Mouse (Mus musculus): ENCODE measurements around the gene Pdzd2. TPM values are rescaled to one million over a fixed set of nuclear protein-coding genes. Genes with fewer than 3 reads are reported as not detected.

Pdzd2 gene
- polyA plus RNA-seq, 2 experiments from 2014 or later: 0.08 to 0.63 TPM

DNA sequence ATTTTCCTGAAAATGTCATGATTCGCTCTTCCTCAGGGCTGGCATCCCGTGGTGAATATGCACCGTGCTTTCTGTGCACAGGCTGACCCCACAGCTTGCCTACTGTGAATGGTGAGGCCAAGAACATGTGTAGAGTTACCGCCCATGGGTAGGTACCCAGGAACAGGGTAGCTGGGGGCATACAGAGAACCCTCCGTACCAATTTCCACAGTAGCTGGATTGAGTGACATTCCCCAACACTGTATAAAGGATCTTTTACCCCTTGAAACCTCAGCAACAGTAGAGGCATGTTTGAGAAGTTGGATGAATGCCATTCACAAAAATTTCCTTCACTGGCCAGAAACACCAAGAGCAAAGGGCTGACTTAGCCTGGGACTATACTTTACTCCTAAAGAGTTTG is 271.1 kb downstream of the Pdzd2 start:
- ATAC-seq: no peak

DNA sequence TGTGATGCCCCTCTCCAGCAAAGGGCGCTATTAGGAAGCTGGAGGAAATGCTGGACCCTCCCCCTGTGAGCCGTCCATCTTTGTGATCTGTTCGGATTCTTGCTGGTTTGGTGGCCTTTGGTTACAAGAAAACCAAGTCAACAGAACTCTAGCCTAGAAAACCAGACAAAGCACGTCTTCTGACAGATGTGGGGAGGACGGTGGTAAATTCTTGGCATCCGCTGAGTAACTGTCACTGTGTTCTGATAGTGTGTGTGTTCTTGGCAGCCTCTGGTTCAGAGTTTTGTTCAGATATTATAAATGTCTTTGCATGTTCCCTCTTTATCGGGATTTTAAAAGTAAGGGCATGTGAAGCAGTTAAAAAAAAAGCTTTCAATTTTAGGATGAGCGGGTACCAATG is 274.0 kb downstream of the Pdzd2 start:
- no peak for ATAC-seq

DNA sequence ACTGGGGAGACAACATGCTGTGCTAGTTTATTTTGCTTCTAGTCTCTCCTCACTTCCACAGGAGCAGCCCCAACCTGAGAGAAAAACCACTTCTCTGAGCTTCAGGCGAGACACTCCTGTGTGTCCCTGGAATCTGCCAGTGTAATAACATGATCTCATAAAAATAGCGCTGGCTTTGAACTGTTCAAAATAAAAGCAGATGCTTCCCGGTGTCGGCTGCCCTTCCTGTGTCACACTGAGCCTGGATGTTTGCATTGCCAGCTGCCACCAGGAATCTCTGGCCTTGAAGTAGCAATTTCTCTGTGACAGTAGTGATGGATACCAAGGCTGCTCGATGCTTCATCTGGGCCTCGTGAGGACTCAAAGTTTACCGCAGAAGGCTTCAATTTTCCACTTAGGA is 282.9 kb downstream of the Pdzd2 start:
- no peak for ATAC-seq

DNA sequence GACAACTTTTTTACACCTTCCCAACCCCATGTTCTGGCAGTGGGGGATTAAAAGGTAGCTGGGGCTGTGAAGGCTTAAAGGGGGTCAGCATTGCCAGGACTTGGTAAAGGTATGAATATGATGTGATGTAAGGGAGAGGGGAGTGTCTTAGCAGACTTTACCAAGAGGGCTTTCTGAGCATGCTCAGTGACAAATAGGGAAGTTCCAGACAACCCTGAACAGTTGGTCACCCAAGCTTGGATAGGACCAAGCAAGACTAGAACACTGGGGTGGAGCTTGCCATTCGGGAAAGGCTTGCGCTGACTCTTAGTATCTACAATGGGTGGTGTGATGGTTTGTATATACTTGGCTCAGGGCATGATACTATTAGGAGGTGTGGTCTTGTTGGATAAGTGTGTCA is 286.4 kb downstream of the Pdzd2 start:
- ATAC-seq: no peak

DNA sequence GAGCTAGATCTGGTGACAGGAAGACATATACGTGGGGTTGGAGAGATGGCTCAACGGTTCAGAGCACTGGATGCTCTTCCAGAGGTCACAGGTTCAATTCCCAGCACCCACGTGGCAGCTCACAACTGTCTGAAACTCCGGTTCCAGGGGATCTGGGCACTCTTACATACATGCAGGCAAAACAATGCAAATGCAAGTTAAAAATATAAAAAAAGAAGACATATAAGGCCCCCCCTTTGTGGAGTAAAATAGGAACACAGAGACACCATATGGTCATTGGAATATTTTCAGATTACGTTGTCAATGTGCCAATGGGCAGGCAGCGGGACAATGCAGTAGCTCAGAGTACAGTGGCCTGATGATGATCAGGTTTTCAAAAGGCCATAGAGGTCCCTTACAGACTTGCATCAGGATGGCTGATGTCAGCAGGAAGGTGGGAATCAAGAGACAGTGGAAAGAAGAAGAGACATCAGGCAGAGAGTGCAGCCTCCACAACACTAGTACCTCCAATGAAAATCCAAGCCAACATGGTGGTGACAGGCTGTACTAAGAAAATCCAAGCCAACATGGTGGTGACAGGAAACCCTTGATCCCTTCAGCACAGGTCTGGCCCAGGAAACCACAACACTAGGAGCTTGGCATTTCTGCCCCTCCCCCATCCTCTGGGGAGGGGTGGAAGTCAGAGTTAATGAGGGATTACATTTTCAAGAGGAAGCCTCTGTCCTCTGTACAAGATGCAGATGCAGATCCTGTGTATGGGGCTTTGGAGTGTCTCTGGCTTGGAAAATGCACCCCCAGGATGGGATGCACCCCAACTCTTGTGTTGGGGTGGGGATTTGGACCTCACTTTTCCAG is 287.4 kb downstream of the Pdzd2 start:
- no peak for ATAC-seq

DNA sequence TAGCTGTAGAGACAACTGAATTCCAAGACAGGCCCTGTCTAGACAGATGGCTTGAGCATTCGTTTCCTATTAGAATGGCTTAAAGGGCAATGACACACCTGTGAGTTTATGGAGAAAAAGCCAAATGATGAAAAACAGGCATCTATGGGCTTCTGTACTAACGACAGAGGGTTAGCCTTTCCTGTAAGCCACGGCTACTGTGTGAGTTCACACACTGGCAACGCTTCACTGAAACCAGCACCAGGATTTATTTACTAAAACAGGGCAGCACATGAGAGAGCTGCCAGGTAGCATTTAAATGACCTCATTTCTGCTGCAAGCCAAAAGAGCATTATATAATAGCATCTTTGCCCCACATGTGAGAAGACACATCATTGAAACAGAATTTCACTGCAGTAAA is 288.3 kb downstream of the Pdzd2 start:
- no peak for ATAC-seq

- no peak for ATAC-seq
These were observed 288.9 kb downstream of the Pdzd2 start for GRCm38 (mm10) chr15:12450790-12451189.

DNA sequence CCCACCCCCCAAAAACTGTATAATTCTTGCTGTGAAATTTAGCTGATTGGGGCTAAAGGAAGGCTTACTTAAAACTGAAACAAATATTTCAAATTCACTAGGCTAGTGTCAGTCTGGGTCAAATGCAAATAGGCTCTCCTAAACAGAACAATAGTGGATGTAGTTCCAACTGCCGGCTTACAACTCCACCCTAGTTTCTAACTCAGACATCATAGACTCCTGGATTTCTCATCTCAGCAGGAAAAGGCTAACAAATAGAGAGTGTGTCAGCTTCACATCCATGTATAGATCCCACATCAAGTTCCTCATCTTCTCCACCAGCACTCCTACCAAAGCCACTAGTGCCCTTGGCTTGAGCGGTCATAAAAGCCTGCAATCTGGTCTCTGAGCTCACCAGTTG is 290.4 kb downstream of the Pdzd2 start:
- ATAC-seq: no peak

GRCm38 (mm10) chr15:12447021-12447434 is 292.7 kb downstream of the Pdzd2 start:
- peak; percentile 61 for ATAC-seq

DNA sequence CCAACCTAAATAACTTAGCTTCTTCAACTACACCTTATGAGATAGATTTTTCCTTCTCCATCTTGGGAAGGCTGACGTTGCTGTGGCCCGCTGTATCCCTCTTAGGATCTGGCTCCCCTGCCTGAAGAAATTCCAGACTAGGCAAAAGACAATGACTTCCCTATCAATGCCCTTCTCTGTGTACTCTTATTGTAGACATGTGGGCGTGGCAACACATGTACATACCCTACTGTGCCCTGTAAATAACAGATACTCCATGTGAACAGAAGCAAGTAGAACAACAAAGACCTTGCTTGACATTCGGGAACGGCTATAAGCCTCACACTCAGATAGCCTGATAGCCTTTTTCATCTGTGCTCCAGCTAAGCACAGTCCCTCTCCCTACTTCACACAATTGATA is 295.2 kb downstream of the Pdzd2 start:
- no peak for ATAC-seq

DNA sequence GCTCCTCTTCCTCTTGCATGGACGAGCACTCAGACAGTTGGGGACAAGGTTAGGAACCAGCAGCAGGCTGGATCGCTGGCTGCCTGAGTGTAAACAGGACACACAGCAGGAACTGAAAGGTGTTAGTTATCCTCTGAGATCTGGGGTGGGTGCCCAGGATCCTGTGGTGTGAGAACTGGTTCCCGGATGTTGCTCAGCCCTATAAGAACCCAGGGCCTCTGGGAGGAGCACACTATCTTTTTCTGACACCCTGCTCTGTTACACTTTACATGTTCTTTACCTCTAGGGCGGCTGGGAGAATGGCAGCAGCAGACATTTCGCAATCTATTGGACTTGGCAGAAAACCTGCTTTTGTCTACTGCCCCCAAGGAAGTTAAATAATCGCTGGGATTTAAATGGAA is 300.4 kb downstream of the Pdzd2 start:
- peak; percentile 59 for ATAC-seq

GRCm38 (mm10) chr15:12438691-12439090 is 301.0 kb downstream of the Pdzd2 start:
- ATAC-seq: no peak

DNA sequence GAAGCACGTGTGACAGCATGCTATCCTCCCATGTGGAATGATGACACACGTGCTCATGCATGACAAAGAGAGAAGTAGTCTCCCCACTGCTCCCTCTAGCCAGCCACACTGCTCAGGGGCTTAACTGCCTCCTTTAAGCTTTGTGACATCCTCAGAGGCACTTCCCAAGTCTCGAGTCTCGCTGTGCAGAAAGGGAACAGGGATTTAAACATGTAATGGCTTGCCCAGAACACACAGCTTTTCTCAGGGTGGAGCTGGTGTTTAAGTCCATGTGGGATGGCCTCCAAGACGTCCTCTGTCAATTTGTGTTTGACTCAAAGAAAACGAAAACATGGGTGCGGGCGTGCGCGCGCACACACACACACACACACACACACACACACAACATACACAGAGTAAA is 301.6 kb downstream of the Pdzd2 start:
- no peak for ATAC-seq

DNA sequence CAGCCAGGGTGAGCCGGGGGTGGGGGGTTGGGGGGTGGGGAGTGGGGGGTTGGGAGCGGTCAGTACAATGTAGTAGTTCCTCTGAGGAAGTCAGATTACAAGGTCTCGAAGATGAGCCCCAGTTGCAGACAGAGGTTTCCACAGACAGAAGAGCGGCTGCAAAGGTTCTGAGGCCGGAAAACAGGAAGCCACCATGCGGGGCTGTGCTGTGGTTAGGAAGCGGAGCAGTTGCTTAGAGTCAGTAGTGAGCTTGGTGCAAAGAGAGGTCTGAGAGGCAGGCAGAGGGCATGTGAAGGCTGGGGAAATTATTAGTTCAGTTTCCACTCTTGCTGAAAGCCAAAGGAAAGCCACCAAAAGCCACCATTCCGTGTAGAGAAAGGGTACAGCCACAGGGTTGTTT is 303.8 kb downstream of the Pdzd2 start:
- peak; percentile 83 for ATAC-seq

DNA sequence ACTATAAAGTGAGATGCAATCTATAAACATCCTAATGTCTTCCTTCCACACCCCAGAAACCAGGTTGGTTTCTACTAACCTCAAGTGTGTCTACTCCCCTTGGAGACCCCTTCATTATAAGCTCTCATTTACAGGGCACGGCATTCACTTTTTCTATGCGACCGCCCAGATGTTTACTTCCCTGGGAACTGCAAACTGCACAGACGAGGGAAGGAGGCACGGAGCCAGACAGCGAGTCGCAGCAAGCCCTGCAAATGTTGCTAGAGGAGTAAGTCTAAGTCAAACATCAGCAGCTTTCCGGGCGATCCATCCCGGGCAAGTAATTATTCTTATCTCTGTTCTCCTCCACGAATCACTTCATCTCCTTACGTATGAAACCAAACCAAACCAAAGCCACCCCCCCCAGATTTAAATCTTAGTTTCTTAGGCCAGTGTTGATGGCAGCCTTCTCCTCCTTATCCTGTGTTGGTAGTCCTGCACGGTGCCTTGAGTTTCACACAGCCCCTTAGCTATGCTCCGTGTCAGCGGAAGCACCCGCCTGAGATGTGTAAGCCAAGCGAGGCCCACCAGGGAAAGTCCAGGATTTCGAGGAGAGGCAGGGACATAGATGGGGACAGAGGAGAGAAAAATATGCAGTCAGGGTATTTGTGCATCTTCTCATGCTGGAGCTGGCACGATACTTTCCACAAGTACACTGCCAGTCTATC is 305.7 kb downstream of the Pdzd2 start:
- ATAC-seq: no peak

DNA sequence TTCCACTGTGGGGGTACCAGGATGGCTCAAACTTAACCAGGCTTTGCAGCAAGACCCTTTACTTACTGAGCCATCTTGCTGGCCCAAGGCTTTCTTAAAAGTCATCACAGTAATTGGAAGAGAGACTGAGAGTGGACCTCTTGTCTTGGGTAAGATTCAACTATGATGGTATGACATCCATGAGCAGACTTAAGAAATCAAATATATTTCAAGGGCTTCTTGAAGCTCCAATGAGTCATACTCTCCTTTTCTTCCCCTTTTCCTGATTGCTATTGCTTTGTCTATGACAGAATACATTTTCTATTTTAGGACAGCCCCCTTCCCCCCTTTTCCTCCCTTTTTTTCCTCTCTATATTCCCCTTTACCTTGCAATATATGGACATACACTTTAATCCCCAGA is 306.8 kb downstream of the Pdzd2 start:
- no peak for ATAC-seq

GRCm38 (mm10) chr15:12432320-12432719 is 307.4 kb downstream of the Pdzd2 start:
- ATAC-seq: no peak

- no peak for ATAC-seq
These were observed 308.0 kb downstream of the Pdzd2 start for GRCm38 (mm10) chr15:12431684-12432083.

DNA sequence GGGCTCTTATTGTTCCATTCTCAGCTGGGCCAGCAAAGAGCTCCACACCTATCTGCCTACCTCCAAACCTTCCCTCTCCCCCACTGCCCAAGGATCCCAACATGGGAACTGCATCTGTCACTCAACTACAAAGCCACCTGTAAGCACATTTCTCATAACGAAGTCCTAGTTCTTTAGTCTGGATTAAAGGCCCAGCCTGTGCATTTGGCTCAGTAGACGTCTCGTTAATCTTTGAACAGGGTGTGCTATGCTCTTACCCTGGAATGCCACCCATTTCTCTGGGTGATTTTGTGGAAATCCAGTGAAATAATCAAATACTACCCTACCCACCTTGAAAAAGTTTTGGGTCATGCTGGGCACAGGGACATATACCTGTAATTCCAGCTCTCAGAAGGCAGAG is 308.5 kb downstream of the Pdzd2 start:
- no peak for ATAC-seq

DNA sequence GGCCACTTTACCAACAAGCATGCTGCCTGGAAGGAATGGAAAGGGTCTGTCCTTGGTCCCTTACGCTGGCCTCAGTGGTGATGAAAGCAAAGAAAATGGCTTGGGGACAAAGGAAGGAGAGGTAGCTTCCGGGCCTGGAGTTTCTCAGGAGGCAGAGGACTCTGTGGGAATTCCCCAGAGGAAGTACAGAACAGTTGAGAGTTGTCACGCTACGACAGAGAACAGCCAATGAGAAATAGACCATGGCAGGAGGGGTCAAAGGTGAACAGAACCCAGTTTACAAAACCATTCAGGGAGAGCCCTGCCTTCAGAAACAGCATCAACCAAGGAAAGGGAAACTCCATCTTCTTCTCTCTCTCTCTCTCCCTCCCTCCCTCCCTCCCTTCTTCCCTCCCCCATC is 309.1 kb downstream of the Pdzd2 start:
- no peak for ATAC-seq

DNA sequence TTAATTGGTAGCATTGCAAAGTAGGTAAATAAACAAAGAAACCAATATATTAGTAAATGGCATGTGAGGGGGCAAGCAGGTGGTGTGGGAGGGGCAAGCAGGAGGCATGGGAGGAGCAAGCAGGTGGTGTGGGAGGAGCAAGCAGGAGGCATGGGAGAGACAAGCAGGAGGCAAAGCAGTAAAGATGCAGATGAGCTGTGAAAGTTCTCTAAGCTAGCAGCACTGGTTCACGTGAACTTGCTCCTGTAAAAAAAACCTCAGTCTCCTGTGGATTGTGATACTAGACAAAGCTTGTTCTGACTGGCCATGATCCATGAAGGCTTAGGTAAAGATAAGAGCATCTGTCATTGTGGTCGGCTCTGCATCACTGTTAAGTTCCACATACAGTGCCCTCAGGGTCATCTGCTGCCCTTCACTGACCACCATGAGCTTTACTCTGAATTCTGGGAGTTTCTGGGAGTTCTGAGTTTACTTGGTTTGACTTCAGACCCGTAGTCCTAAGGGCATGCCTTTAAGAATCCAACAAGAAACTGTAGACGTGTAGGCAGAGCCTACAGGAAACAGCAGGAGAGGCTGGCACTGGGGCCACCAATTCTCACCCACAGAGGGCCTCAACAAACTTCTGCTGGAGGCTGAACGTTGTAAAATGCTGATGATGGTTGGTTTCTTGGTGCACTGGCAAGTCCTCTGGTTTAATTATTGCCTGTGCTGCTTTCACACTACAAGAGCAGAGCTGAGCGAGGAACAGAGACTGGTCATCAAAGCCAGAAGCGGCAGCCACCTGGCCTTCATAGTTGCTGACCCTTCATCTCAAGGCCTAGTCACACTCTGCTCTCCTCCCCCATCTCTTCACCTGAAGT is 309.9 kb downstream of the Pdzd2 start:
- no peak for ATAC-seq

DNA sequence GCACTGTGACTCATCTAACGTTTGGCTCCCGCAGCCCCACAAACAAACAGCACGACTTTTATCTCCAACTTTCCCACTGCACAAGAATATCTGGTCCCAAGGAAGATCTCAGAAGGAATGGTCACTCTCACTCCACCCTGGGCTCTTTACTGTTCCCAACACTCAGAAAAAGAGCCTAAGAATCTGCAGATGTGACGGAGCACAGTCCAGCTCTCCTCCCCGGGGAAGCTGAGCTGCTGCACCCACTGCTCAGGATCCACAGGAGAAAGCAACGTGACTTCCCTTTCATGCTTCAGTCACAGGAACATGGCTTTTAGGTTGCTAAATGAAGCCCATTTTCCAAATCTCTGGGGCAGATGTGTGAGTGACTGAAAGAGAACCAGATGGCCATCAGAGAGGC is 311.9 kb downstream of the Pdzd2 start:
- ATAC-seq: no peak

- no peak for ATAC-seq
These were observed 313.4 kb downstream of the Pdzd2 start for GRCm38 (mm10) chr15:12426342-12426741.
